Comparison of ENCODE assay signal across 8 mouse cellular contexts in the genomic region with DNA sequence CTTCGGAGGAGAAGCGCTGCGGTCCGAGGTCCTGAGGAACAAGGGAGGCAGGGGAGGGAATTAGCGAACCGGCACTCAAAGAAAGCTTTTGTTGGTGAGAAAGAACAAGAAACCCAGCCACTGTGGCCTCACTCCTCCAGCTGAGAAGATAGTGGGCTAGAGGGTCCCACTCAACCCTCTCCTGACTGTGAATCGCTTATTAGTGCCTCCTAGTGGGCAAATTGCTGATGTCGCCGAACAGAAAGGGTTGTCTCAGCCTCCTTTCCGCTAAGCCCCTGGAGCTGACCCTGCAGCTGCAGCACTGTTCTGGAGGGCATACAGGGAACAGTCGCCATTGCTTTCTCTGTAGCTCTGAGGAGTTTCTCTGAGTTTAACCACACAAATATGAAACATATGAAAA. TPM values are rescaled to one million over a fixed set of nuclear protein-coding genes. Genes with fewer than 3 reads are reported as not detected.
A peak's percentile ranks its signal among the peaks of the same experiment; 100 is the strongest.
DNase-seq lines count a peak whose midpoint lies in the region; ATAC-seq and TF ChIP-seq lines count a peak whose summit lies in the region.

No protein-coding gene starts in this region.

- peak; percentile 51; the same call in 1 of the 2 replicates for TF ChIP-seq CTCF in brain, embryonic 14.5 days (IDR thresholded peaks at IDR 0.05; ENCODE audit: borderline replicate concordance, extremely low read depth, insufficient read depth, insufficient read length)

- peak; percentile 6 for DNase-seq in cerebellum, adult 9-10 months
- DNase-seq in cerebellum, adult 11-12 months: no peak
- peak; percentile 39 for DNase-seq in brain, embryonic 14.5 days (ENCODE audit: low read depth)
- peak; percentile 44 for DNase-seq in kidney, adult 9 months
- peak; percentile 53 for DNase-seq in lung, postnatal 14 days
- peak; percentile 21 for DNase-seq in spleen, adult 12 weeks (ENCODE audit: low spot score)
- no peak for DNase-seq in layer of hippocampus, adult 9-10 months (ENCODE audit: low spot score)

- TF ChIP-seq POLR2A in brain, embryonic 14.5 days (IDR thresholded peaks at IDR 0.05; ENCODE audit: borderline replicate concordance, extremely low read depth, insufficient read depth, insufficient read length, poor library complexity, severe bottlenecking): no peak

- ATAC-seq in granulocyte monocyte progenitor cell, adult 5-6 weeks (replicated peaks; ENCODE audit: poor library complexity, severe bottlenecking): peak; percentile 26; the same call in 1 of the 2 replicates

RNA-seq across cellular contexts. Expression of a gene that starts 21.0 kb away (rescaled TPM):
- 19.6 and 28.4 TPM in 2 replicates for polyA plus RNA-seq in brain, embryonic 14.5 days (2012; rRNA removed)
- total RNA-seq in granulocyte monocyte progenitor cell, adult 5-6 weeks (2014; fragmentation: Nextera tagmentation): 22.4 and 24.1 TPM in 2 replicates
- 17.5 and 18.9 TPM in 2 replicates for total RNA-seq in granulocyte monocyte progenitor cell, adult 5-6 weeks (2017)

Comparison
In these comparisons a context has a peak if more than half of its experiments do, and no peak if none do; other contexts are left out.
1. DNase-seq: peak in cerebellum, adult 9-10 months (single experiment), brain, embryonic 14.5 days (single experiment), kidney, adult 9 months (single experiment), lung, postnatal 14 days (single experiment) and spleen, adult 12 weeks (single experiment); none in cerebellum, adult 11-12 months (single experiment) and layer of hippocampus, adult 9-10 months (single experiment).